Mouse (Mus musculus): ENCODE results near the gene Rngtt. TPM values are rescaled to one million over a fixed set of nuclear protein-coding genes. Genes with fewer than 3 reads are reported as not detected.
"Not testable (repeated sequence)": the region's sequence is repeated elsewhere in the genome, so short reads cannot be mapped to it uniquely, and the experiment has no call there.

The Rngtt gene
- total RNA-seq (2022) = 10 to 100 TPM in 1 of 4 experiments, 1 to 10 TPM in 3; 8.7 to 10.4 (median 9.3) TPM

DNA sequence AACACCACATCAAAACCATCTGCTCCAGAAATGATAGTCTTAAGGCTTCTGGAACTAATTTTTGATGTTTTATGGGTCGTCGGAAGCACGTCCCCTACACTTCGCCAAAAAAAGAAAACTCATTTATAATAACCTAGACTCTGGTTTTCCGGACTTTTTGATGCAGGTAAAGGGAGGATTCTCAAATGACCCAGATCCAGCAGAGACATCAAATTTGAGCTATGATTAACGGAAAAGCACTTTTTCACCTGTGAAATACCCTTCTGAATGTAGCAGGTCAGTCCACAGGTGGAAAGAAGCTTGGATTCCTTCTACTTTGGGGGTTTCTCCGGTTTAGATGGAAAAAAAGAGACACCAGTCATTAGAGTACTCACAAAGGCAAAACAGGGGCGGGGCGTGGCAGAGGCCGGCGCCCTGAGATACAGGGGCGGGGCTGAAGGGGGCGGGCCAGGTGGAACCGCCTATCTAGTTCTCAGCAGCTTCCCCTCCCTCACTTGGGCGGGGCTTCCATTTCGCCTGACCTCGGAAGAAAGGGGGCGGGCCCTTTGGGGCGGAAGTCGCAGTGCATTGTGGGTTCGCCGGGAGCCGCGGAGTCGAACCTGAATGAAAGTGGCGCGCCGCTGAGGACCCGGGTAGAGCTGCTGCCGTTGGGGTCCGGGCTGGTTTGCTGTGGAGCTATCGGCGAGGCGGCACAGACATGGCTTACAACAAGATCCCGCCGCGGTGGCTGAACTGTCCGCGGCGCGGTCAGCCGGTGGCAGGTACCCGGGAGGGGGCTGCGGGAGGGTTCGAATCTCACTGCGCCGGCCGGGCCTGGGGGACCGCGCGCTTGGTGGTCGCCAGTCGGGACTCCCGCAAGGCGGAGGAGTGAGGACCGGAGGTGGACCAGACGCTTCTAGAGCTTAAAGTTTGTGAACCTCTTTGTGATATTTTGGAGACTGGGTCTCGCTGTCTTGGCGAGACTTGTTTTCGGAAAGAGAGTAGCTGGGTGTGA, at the start of gene Rngtt:
Gene Rngtt, plus strand, starts transcription at position 548 of the 994 bp plus-strand sequence.
- DNase-seq (ENCODE audit: low spot score) = peak; percentile 96

DNA sequence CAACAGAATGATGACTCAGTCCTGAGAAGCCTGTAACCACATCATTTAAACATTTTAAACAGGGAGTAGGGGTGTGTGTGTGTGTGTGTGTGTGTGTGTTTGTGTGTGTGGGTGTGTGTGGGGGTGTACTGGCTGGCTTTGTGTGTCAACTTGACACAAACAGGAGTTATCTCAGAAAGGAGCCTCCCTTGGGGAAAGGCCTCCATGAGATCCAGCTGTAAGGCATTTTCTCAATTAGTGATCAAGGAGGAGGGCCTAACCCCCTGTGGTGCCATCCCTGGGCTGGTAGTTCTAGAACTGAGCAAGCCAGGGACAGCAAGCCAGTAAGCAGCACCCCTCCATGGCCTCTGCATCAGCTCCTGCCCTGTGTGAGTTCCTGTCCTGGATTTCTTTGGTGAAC, 49.8 kb upstream of the Rngtt start:
- no peak for DNase-seq (ENCODE audit: low spot score)

- peak; percentile 94 for DNase-seq (ENCODE audit: low spot score)
These were observed 48.8 kb upstream of the Rngtt start for GRCm38 (mm10) chr4:33261311-33261753.

DNA sequence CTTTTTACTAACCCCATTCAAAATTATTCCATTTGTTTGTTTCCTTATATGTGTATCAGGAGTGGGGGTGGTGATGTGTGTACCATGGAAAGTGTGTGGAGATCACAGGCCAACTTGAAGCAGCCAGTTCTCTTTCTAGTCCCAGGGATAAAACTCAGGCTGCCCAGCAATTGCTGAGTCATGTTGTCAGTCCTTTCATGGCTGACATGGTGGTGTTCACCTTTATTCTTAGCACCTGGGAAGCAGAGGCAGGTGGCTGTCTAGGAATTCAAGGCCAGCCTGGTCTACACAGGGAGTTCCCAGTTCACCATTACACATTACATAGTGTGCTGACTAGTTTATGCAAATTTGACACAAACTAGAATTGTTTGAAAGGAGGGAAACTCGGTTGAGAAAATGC, 47.2 kb upstream of the Rngtt start:
- no peak for DNase-seq (ENCODE audit: low spot score)

GRCm38 (mm10) chr4:33264979-33265726, 45.0 kb upstream of the Rngtt start:
- no peak for DNase-seq (ENCODE audit: low spot score)

DNA sequence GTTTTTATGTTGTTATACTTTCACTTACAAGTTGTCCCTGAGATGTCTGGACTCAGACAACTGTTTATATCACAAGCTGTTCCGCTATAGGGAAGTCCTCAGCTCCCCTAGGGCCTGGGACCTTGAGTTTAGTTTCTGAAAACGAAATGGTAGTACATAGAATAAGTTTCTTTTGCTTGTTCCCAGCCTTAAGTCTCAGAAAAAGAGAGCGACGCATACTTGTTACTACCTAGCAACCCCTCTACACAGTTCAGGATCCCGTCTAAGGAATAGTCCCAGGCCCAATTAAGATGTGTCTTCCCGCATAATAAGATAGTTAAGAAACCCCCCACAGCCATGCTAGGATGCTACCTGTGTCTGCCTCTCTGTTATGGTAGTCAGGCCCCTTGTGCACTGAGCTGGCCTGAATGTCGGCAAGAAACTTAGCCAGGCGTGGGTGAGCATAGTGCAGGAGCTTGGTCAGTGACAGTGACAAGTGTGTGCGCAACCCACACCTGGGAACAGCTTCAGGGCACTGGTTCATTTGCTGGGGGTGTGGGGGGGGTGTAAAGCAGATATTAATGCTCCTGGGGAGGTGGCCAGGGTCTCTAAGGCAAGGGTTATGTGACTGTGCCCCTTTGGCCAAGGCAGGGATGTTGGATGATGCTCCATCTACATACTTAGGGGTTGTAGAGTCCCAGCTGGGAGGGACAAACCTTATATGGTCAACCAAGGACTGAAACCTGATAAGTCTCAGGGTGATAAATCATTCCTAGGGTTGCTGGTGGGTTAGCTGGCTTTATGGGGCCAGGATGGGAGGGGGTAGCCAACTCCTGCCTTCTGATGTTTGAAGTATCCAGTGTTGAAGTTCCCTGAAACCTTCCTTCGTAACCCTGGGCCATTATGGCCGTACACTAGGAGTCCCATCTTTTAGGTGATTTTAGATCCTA, 39.5 kb upstream of the Rngtt start:
- DNase-seq (ENCODE audit: low spot score) = no peak

DNA sequence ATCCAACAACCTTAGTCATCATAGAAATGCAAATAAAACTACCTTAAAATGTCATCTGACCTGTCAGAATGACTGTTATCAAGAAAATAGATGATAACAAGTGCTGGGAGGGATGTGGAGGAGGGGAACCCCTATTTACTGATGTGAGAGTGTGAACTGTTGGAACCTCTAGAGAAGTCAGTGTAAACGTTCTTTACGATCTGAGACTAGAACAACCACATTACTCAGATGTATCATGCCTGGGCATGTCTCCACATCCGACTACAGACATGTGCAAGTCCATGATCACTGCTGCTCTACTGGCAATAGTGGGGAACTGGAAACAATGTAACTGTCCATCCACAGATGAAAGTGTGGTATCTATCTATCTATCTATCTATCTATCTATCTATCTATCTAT, 36.7 kb upstream of the Rngtt start:
- no peak for DNase-seq (ENCODE audit: low spot score)

- DNase-seq (ENCODE audit: low spot score) = peak; percentile 68
These were observed 28.0 kb upstream of the Rngtt start for GRCm38 (mm10) chr4:33281891-33282685.

GRCm38 (mm10) chr4:33284083-33284880, 25.8 kb upstream of the Rngtt start:
- no peak for DNase-seq (ENCODE audit: low spot score)

- DNase-seq (ENCODE audit: low spot score) = no peak
These were observed 24.7 kb upstream of the Rngtt start for GRCm38 (mm10) chr4:33285448-33285847.

DNA sequence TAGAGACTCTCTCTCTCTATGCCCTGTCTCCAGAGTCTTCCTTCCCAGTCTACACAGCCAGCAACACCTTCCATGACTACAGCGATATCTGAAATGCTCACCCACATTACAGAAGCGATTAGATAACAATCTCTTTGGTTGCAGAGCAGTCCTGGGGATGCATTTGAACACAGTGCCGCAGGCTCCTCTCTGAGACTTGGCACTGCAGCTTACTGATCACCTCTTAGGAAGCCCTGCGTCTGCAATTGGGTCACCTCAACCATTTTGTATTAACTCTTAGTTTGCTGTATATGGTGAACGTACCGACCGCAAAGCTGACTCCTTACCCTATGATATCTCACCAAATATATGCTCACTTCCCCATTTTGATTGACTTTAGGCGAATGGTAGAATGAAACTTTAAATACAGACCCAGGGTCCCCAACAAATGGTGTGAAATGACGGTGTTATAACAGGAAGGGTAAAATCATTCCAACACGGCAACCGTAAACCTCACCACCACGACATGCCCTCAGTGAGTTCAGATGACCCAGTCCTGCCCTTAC, 20.9 kb upstream of the Rngtt start:
- no peak for DNase-seq (ENCODE audit: low spot score)

DNA sequence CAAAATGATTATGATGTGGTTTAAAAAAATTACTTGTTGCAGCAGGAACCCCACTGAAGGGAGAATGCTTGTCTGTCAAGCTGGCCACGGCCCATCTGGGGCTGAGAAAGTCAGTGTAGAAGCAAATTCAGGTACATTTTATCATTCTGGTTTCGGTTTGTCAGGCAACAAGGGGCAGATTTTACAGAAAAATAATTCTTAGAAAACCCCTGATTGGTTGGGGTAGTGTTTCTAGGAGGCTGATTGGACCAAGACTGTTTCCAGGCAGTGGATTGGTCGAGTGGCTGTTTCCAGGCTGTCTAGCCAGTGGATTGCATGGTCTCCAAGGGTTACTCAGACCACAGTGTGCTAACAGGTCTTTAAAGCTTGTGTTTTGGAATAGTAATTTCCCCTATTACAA, 20.1 kb upstream of the Rngtt start, which contains the start of gene Pnrc1:
Gene Pnrc1, minus strand, starts transcription at position 162 of the 400 bp plus-strand sequence.
- peak; percentile 70 for DNase-seq (ENCODE audit: low spot score)

DNA sequence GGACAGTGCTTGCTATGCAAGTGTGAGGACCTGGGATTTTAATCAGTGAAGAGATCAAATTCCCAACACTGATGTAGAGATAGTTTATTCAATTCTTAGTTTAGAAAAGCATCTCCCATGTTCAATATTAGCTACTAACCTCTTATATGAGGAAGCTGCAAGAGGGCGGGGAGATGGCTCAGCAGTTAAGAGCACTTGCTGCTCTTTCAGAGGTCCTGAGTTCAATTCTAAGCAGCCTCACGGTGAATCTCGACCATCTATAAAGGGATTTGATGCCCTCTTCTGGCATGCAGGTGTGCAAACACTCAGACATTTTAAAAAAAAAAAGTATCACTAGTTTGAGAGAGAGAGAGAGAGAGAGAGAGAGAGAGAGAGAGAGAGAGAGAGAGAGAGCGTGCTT, 19.2 kb upstream of the Rngtt start:
- DNase-seq (ENCODE audit: low spot score) = no peak

- peak; percentile 73 for DNase-seq (ENCODE audit: low spot score)
These were observed 17.4 kb upstream of the Rngtt start for GRCm38 (mm10) chr4:33292409-33293370.

GRCm38 (mm10) chr4:33300891-33301665, 9.0 kb upstream of the Rngtt start:
- not testable (repeated sequence) for DNase-seq (ENCODE audit: low spot score)

DNA sequence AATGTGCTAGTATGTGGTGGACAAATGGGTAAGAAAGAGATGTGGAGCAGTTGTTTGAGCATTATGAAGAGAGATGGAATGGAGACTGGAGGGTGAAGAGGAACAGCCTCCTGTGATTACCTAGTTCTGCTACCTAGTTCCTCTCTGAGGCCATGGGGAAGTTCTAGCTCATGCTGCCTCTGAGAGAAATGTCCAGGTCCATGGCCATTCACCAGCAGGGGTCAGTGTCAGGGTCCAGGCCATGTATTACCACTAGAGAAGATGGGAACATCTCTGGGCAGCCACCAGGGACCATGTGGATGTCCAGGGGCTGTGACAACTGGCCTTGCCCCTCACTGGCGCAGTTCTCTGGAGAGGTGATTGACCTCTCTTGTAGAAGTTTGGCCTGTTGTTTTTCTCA, 7.1 kb upstream of the Rngtt start:
- DNase-seq (ENCODE audit: low spot score) = no peak

GRCm38 (mm10) chr4:33307146-33307545, 3.0 kb upstream of the Rngtt start:
- DNase-seq (ENCODE audit: low spot score) = no peak

Measured in heart, adult 8-10 months (tissue).